Mouse (Mus musculus) CH12.LX (cell line): ENCODE results near the gene Unc5cl.

Experiments
- CTCF ChIP-seq, 2 experiments: IDR thresholded peaks in 1 of 2; conservative IDR thresholded peaks in 1 of 2; 2 replicates each; pipeline ENCODE4 v1.5.1; 2011 to 2012; ENCODE audit warnings: low read depth in 2 of 2, low read length in 2 of 2, improper control_type of control experiment in 1 of 2, inconsistent platforms in 1 of 2, mild to moderate bottlenecking in 1 of 2, moderate library complexity in 1 of 2
- E2F4 ChIP-seq: IDR thresholded peaks from 2 replicates; pipeline ENCODE4 v1.6.1; 2011; ENCODE audit warnings: low read depth, low read length, improper control_type of control experiment; ENCODE audit not compliant: insufficient replicate concordance
- ELF1 ChIP-seq: IDR thresholded peaks from 2 replicates; pipeline ENCODE4 v1.6.1; 2014; ENCODE audit warnings: low read depth, mild to moderate bottlenecking, inconsistent platforms, low read length, improper control_type of control experiment
- EP300 ChIP-seq: IDR thresholded peaks from 2 replicates; pipeline ENCODE4 v1.6.1; 2011; ENCODE audit warnings: low read length, improper control_type of control experiment
- POLR2A ChIP-seq: IDR thresholded peaks from 2 replicates; pipeline ENCODE4 v1.6.1; 2011; ENCODE audit warnings: low read depth, mild to moderate bottlenecking, improper control_type of control experiment, low read length
- SIN3A ChIP-seq: IDR thresholded peaks from 2 replicates; pipeline ENCODE4 v1.6.1; 2012; ENCODE audit warnings: low read length, improper control_type of control experiment, inconsistent platforms
- ZKSCAN1 ChIP-seq: IDR thresholded peaks from 2 replicates; pipeline ENCODE4 v1.6.1; 2012; ENCODE audit warnings: low read depth, inconsistent platforms, low read length, improper control_type of control experiment, borderline replicate concordance

- no peak for TF ChIP-seq E2F4
- TF ChIP-seq CTCF (conservative IDR thresholded peaks at IDR 0.05 in 1 of 2, IDR thresholded peaks at IDR 0.05 in 1 of 2; ENCODE audit: low read depth in 2 of 2, low read length in 2 of 2), result no peak
- TF ChIP-seq EP300, result no peak
- TF ChIP-seq ELF1, result no peak
- no peak for TF ChIP-seq ZKSCAN1
- no peak for TF ChIP-seq SIN3A
- TF ChIP-seq POLR2A, result no peak
Observed at GRCm38 (mm10) chr17:48581153-48581552, 126.5 kb downstream of the Unc5cl start.
